Mouse (Mus musculus): Measurements from ENCODE around the gene Tmc8. TPM values are rescaled to one million over a fixed set of nuclear protein-coding genes. Genes with fewer than 3 reads are reported as not detected.
"Not testable (repeated sequence)": the region's sequence is repeated elsewhere in the genome, so short reads cannot be mapped to it uniquely, and the experiment has no call there.

Tmc8 gene
- polyA plus RNA-seq, 1 experiment from 2014 or later, result 1.5 TPM

GRCm38 (mm10) chr11:117801650-117802049, 19.8 kb downstream of the Tmc8 start:
- no peak for ATAC-seq (replicated peaks)

GRCm38 (mm10) chr11:117803166-117803688, 21.4 kb downstream of the Tmc8 start:
- WGBS, result 92% methylated on average over 3 of the region's 3 CpGs
- no peak overlapping the region for H3K27ac ChIP-seq
- no peak for ATAC-seq (replicated peaks)

More at GRCm38 (mm10) chr11:117801650-117802049, 19.8 kb downstream of the Tmc8 start:
- WGBS, result 82% methylated on average over 7 of the region's 7 CpGs
- Histone ChIP-seq H3K27ac (no peak overlapping the region), H3K4me2 (no peak overlapping the region), H3K4me1 (no peaks in the 10 kb centered on the region), H3K9me3 (no peaks in the 10 kb centered on the region), H3K4me3 (no peak overlapping the region), H3K9ac (no peak overlapping the region), H3K27me3 (replicated peaks) (no peaks in the 10 kb centered on the region), H3K36me3 (replicated peaks) (no peaks in the 10 kb centered on the region)

DNA sequence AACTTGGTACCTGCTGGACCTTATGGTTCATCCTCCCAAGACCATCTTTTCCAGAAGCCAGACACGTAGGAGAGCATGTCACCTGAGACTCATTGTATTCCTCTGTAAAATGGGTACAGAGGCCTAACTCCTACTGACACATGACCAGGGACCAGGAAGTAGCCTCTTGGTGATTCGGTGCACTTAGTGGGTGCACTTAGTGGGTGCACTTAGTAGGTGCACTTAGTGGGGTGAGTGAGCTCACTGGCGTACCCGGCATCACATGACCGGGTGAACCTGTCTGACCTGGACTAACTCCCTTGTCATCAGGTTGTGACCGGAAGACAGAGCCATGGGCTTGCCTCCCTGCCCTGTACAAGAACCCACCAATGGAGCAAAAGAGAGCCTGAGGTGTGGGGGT, 24.9 kb downstream of the Tmc8 start:
- Histone ChIP-seq H3K4me3 (no peak overlapping the region), H3K27ac (no peak overlapping the region), H3K27me3 (replicated peaks) (peaks cover 21% of the 10 kb centered on the region), H3K4me1 (peaks cover 20% of the 10 kb centered on the region), H3K4me2 (no peak overlapping the region), H3K9me3 (no peaks in the 10 kb centered on the region), H3K36me3 (replicated peaks) (no peaks in the 10 kb centered on the region), H3K9ac (no peak overlapping the region)
- ATAC-seq (replicated peaks), result no peak
- WGBS, result 94% methylated on average over 6 of the region's 6 CpGs

More at GRCm38 (mm10) chr11:117803166-117803688, 21.4 kb downstream of the Tmc8 start:
- H3K4me2 ChIP-seq, result no peak overlapping the region
- no peak overlapping the region for H3K9ac ChIP-seq
- H3K27me3 ChIP-seq (replicated peaks), result no peaks in the 10 kb centered on the region
- no peaks in the 10 kb centered on the region for H3K36me3 ChIP-seq (replicated peaks)
- no peak overlapping the region for H3K4me3 ChIP-seq
- H3K4me1 ChIP-seq, result no peaks in the 10 kb centered on the region
- no peaks in the 10 kb centered on the region for H3K9me3 ChIP-seq

DNA sequence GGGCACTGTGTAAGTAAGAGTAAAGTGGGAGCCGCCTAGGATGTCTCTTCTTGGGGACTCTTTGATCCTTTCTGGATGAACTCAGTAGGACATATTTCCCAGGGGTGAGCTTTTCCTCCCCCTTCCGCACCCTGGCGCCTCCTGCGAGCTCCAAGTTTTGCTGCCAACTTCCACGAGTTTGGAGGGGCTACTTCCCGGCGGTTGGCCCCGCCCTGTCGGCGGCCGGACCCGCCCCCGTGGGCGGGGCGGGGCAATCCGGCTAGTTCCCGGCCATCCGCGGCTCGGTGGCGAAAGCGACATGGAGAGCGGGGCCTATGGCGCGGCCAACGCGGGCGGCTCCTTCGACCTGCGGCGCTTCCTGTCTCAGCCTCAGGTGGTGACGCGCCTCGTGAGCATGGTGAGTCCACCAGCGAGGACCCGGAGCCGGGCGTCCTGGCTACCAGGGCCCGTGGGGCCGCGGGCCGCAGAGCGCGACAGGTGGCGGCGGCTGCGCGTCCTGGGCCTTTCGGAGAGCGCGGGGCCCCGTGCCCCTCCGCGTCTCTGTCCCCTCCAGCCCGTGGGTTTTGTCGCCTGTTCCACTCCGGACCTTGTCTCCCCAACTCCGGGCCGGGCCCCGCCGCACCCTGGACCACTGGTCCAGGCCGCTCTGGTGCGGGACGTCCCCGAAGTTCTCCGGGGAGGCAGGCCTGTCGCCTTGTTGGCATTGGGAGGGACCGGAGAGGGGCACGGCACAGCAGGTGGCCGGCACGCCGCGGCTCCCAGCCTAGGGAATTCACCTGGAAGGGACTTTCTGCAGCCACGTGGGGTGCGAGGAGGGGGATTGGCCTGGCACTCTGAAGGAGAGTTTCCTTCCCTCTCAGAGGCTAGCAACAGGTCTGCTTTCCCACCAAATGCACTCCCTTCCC, 27.8 kb downstream of the Tmc8 start, which contains the start of the genes Gm20708 and Syngr2:
Gene Gm20708, plus strand, starts transcription at position 262 of the 905 bp plus-strand sequence.
Gene Syngr2, plus strand, starts transcription at position 262 of the 905 bp plus-strand sequence.
- peak; percentile 46; the same call in 1 of the 2 replicates for ATAC-seq (replicated peaks)
- H3K27ac ChIP-seq, result no peak within 1 kb of the TSS
- H3K9ac ChIP-seq, result peak within 1 kb of the TSS; percentile 50
- peaks cover 20% of the 10 kb centered on the region for H3K4me1 ChIP-seq
- H3K27me3 ChIP-seq (replicated peaks), result peaks cover 21% of the 10 kb centered on the region
- no peaks in the 10 kb centered on the region for H3K9me3 ChIP-seq
- WGBS, result under 1% methylated on average over 60 of the region's 75 CpGs
- H3K36me3 ChIP-seq (replicated peaks), result no peaks in the 10 kb centered on the region
- H3K4me2 ChIP-seq, result peak within 1 kb of the TSS; percentile 96
- peak within 1 kb of the TSS; percentile 54 for H3K4me3 ChIP-seq

DNA sequence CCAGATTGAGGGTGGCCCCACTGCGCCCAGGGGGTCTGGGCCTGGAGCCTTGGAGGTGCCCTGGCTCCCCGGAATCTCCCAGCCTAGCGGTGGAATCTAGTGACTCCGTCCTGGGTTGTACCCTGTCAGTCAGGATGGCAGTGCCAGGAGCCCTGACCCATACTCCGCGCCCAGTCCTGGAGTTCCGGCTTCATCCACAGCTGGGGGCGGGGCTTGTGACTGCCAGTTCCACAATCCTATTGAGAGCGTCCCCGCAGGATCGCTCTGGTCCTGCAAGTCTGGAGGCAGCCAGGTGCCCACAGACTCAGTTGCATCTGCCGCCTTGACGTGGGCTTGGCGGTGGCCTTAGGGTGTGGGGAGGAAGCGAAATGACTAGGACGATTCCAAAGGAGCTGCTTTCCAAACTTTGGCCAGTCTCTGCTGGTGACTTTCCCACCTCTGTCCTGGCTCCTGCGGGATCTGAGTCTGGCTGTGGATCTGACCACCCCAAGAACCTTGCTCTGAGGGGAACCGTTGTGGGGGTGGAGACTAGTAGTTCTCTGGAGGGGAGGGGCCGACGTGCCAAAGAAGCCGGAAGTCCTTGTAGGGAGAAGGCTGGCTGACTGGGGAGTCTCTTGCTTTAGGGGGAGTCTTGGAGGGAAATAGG, 28.6 kb downstream of the Tmc8 start:
- 2% methylated on average over 21 of the region's 21 CpGs for WGBS
- Histone ChIP-seq H3K4me2 (peak overlapping the region; percentile 96), H3K36me3 (replicated peaks) (no peaks in the 10 kb centered on the region)

GRCm38 (mm10) chr11:117813867-117814266, 32.0 kb downstream of the Tmc8 start:
- H3K4me2 ChIP-seq, result no peak overlapping the region
- WGBS, result 90% methylated on average over 5 of the region's 5 CpGs
- H3K9me3 ChIP-seq, result no peaks in the 10 kb centered on the region
- no peak overlapping the region for H3K4me3 ChIP-seq
- H3K9ac ChIP-seq, result no peak overlapping the region
- peaks cover 21% of the 10 kb centered on the region for H3K27me3 ChIP-seq (replicated peaks)
- no peak overlapping the region for H3K27ac ChIP-seq
- no peaks in the 10 kb centered on the region for H3K36me3 ChIP-seq (replicated peaks)
- H3K4me1 ChIP-seq, result peaks cover 20% of the 10 kb centered on the region
- no peak for ATAC-seq (replicated peaks)

More for the DNA sequence above, 28.6 kb downstream of the Tmc8 start:
- Histone ChIP-seq H3K4me1 (peaks cover 20% of the 10 kb centered on the region), H3K9ac (peak overlapping the region; percentile 50; the same call in 1 of the 2 replicates), H3K27me3 (replicated peaks) (peaks cover 21% of the 10 kb centered on the region), H3K4me3 (peak overlapping the region; percentile 54), H3K9me3 (no peaks in the 10 kb centered on the region), H3K27ac (no peak overlapping the region)
- ATAC-seq (replicated peaks), result peak; percentile 78; the same call in 1 of the 2 replicates

DNA sequence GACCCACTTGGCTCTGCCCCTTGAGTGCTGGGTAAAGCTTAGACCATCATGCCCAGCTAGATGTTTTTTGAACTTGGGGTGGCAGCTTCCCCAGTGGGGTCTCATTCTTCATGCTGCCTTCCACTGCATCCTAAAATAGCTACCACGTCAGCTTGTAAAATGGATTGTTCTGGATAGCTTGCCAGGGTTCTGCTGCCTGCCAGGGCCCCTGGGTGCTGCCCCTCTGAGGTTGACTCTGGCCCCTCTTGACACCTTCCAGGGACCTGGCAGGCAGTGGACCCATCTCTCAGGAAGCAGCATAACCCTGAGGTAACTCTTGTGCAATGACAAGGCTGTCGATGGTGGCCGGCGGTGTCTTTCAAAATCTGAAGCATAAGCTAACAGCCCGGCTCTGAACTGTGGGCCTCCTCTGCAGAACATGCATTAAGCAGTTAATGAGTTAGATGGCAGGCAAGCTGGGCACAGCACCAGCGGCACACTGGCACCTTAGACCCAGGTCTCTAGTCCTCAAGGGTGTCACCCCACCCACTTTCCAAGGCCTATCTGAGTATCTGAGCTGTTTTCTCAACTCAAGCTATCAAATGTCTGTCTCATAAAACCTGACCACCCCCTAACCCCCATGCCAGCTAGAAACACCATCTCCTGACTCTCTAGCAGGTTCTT, 33.0 kb downstream of the Tmc8 start:
- H3K4me3 ChIP-seq, result no peak overlapping the region
- no peak overlapping the region for H3K4me2 ChIP-seq
- H3K27ac ChIP-seq, result no peak overlapping the region
- no peak overlapping the region for H3K9ac ChIP-seq
- H3K36me3 ChIP-seq (replicated peaks), result no peaks in the 10 kb centered on the region
- H3K9me3 ChIP-seq, result no peaks in the 10 kb centered on the region
- 95% methylated on average over 6 of the region's 6 CpGs for WGBS
- H3K27me3 ChIP-seq (replicated peaks), result peaks cover 11% of the 10 kb centered on the region
- no peak for ATAC-seq (replicated peaks)
- H3K4me1 ChIP-seq, result peaks cover 16% of the 10 kb centered on the region

DNA sequence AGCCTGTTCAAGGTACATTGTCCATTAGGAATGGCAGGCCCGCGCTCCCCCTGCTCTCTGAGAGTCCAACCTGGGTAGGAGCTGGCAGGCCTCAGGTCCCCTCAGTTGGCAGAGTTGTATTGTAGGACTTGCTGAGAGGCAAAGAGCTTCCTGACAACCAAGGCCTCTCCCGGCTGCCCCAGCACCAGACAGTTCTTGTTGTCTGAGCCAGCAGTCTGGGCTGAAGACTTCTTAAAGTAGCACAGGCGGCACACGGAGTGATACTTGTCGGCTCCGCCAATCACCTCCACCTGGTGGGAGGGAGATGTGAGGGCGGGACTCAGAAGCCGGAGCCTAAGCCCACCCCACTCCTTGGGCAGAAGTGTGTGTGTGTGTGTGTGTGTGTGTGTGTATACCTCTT, 34.0 kb downstream of the Tmc8 start:
- H3K4me2 ChIP-seq; ATAC-seq (replicated peaks); H3K9me3 ChIP-seq; H3K4me3 ChIP-seq; H3K36me3 ChIP-seq (replicated peaks); H3K27ac ChIP-seq; H3K9ac ChIP-seq; H3K4me1 ChIP-seq; H3K27me3 ChIP-seq (replicated peaks): not testable (repeated sequence)
- 83% methylated on average over 9 of the region's 9 CpGs for WGBS

DNA sequence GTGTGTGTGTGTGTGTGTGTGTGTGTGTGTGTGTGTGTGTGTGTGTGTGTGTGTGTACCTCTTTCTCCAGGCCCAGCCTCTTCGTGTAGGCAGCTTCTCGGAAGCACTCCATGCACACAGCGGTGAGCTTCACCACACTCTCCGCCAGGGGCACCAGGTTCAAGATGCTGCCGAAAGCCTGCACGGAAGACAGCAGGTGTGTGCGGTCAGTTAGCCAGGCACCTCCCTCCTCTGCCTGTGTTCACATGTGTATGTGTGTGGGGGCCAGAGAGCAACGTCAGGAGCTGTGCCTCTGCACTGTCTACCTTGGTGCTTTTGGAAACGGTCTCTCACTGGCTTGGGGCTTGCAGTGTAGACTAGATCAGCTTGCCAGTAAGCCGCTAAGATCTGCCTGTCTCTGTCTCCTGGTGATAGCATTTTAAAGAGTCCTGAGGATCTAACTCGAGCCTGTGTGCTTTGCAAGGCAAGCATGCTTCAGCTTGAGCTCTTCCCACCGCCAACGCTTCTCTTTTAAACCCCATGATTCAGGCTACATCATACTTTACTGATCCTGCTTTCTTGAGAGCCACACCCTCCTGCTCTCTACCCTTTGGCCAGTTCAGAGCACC, 34.6 kb downstream of the Tmc8 start:
- ATAC-seq (replicated peaks), result no peak
- H3K4me1 ChIP-seq, result peaks cover 5% of the 10 kb centered on the region; the same call in 1 of the 2 replicates
- no peak overlapping the region for H3K9ac ChIP-seq

DNA sequence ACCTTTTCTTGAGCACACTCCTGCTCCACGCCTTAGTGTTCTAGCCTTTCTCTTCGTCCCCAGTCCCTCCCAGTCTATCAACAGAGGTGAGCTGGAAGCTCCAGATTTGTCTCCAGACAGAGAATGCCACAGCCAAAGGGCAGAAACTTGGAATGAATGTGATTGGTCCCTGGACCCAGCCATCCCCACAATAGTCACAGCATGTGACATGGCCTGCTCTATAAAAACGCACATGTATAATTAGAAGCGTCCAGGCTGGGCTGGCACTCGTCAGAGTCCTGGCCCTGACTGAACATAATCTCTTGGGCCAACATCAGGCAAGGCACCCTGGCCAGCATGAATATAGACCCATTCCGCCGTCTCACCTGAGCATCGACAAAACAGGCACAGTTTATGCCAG, 37.2 kb downstream of the Tmc8 start:
- no peak overlapping the region for H3K4me2 ChIP-seq
- peaks cover 7% of the 10 kb centered on the region for H3K4me1 ChIP-seq
- no peak overlapping the region for H3K27ac ChIP-seq
- ATAC-seq (replicated peaks), result no peak
- WGBS, result 54% methylated on average over 8 of the region's 8 CpGs
- no peaks in the 10 kb centered on the region for H3K9me3 ChIP-seq
- no peaks in the 10 kb centered on the region for H3K36me3 ChIP-seq (replicated peaks)
- H3K4me3 ChIP-seq, result no peak overlapping the region
- H3K27me3 ChIP-seq (replicated peaks), result no peaks in the 10 kb centered on the region
- H3K9ac ChIP-seq, result peak overlapping the region; percentile 7; the same call in 1 of the 2 replicates

More for the DNA sequence above, 34.6 kb downstream of the Tmc8 start:
- no peak overlapping the region for H3K4me3 ChIP-seq
- H3K27me3 ChIP-seq (replicated peaks), result no peaks in the 10 kb centered on the region
- no peaks in the 10 kb centered on the region for H3K9me3 ChIP-seq
- H3K36me3 ChIP-seq (replicated peaks), result no peaks in the 10 kb centered on the region
- WGBS, result 89% methylated on average over 12 of the region's 13 CpGs
- H3K4me2 ChIP-seq, result no peak overlapping the region
- H3K27ac ChIP-seq, result no peak overlapping the region

DNA sequence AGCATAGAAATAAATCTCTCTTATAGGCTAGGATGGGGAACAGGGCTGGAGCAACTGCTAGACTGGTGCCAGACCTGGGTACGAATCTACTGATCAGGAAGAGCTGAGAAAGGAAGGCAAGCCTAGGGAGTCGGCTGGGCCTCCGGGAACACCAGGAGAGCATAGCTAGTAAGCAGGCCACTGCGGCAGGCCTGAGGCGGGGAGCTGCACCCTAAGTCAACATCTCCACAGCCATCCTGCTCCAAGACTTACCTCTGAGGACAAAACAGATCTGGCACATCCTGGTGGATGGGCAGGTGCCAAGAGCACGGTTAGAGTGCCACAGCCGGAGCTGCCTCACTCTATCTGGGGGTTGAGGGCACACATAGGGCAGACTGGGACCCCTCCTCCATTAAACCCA, 38.3 kb downstream of the Tmc8 start:
- peaks cover 17% of the 10 kb centered on the region for H3K4me1 ChIP-seq
- H3K27ac ChIP-seq, result no peak overlapping the region
- H3K4me2 ChIP-seq, result no peak overlapping the region
- H3K9me3 ChIP-seq, result no peaks in the 10 kb centered on the region
- H3K27me3 ChIP-seq (replicated peaks), result no peaks in the 10 kb centered on the region
- WGBS, result 93% methylated on average over 7 of the region's 7 CpGs
- no peak overlapping the region for H3K9ac ChIP-seq
- no peak for ATAC-seq (replicated peaks)
- no peaks in the 10 kb centered on the region for H3K36me3 ChIP-seq (replicated peaks)
- no peak overlapping the region for H3K4me3 ChIP-seq

All from midbrain, embryonic 15.5 days (tissue).